In genomic region chr3:127521156-127521555, GRCm38 (mm10) we compare ENCODE assay signal across 13 mouse cellular contexts. TPM values are rescaled to one million over a fixed set of nuclear protein-coding genes. Genes with fewer than 3 reads are reported as not detected.
DNase-seq lines count a peak whose midpoint lies in the region; ATAC-seq and TF ChIP-seq lines count a peak whose summit lies in the region.
"Had no signal": no experiment of that assay in that cellular context is flagged by ENCODE, and none has a peak within 500 bp of the region (broad histone marks: within the 10 kb centered on the region; RNA-seq: fewer than 3 reads in every experiment).

No protein-coding gene starts in this region.

- H3K4me1 ChIP-seq in lung, embryonic 14.5 days (ENCODE audit: insufficient read depth) = no peaks in the 10 kb centered on the region
- peaks cover 10 to 23% of the 10 kb centered on the region in 2 experiments for H3K4me1 ChIP-seq in heart, embryonic 14.5 days (ENCODE audit: control insufficient read depth in 2 of 2, insufficient read depth in 2 of 2, low read length in 2 of 2)
- H3K4me1 ChIP-seq in neural tube, embryonic 15.5 days = no peaks in the 10 kb centered on the region
- no peaks in the 10 kb centered on the region for H3K4me1 ChIP-seq in midbrain, embryonic 14.5 days (ENCODE audit: control insufficient read depth, insufficient read depth, low read length)
- H3K4me1 ChIP-seq: embryonic facial prominence, embryonic 12.5 days had no signal

- WGBS in lung, embryonic 14.5 days = 34% methylated on average over 10 of the region's 10 CpGs
- 33% methylated on average over 10 of the region's 10 CpGs for WGBS in heart, embryonic 14.5 days
- WGBS in neural tube, embryonic 15.5 days = 85% methylated on average over 10 of the region's 10 CpGs
- WGBS in midbrain, embryonic 14.5 days = 90% methylated on average over 10 of the region's 10 CpGs

- H3K4me3 ChIP-seq in lung, embryonic 14.5 days (ENCODE audit: low read depth, low read length) = no peak overlapping the region
- H3K4me3 ChIP-seq in heart, embryonic 14.5 days (ENCODE audit: control insufficient read depth in 1 of 2, insufficient read depth in 1 of 2, low read depth in 1 of 2, low read length in 2 of 2) = no peak overlapping the region
- H3K4me3 ChIP-seq in neural tube, embryonic 15.5 days (replicated peaks) = no peak overlapping the region
- no peak overlapping the region for H3K4me3 ChIP-seq in midbrain, embryonic 14.5 days (replicated peaks; ENCODE audit: low read depth, low read length)
- H3K4me3 ChIP-seq: embryonic facial prominence, embryonic 12.5 days; forebrain, embryonic 13.5 days had no signal

- intact Hi-C loops in left cerebral cortex, postnatal 4 days (cut with DNase I) = no loop called here

- TF ChIP-seq CTCF in lung, embryonic 14.5 days (IDR thresholded peaks at IDR 0.05; ENCODE audit: low read depth) = 0 out of 2 replicates have a peak, but pooled peaks have one; percentile 25

- peak; percentile 71 for DNase-seq in lung, embryonic 14.5 days
- DNase-seq in lung, postnatal 36 days = no peak
- DNase-seq in NIH3T3 (ENCODE audit: low read depth) = peak; percentile 26
- DNase-seq in lung, postnatal 14 days = peak; percentile 8
- DNase-seq in left cerebral cortex, postnatal 4 days = no peak
- no peak for DNase-seq in midbrain, embryonic 14.5 days
- DNase-seq: adrenal gland, postnatal 14 days; cerebellum, postnatal 14 days had no signal

- ATAC-seq in lung, embryonic 14.5 days (ENCODE audit: insufficient read depth) = peak; percentile 90; the same call in 1 of the 2 replicates
- peak; percentile 72 for ATAC-seq in heart, embryonic 14.5 days (ENCODE audit: insufficient number of reproducible peaks, insufficient read depth, low FRiP score, low read depth)
- ATAC-seq in neural tube, embryonic 15.5 days (ENCODE audit: low FRiP score) = no peak
- ATAC-seq in midbrain, embryonic 14.5 days (ENCODE audit: low FRiP score, low TSS enrichment) = no peak
- ATAC-seq: forebrain, embryonic 13.5 days had no signal

- H3K9ac ChIP-seq in lung, embryonic 14.5 days = no peak overlapping the region
- H3K9ac ChIP-seq in heart, embryonic 14.5 days (ENCODE audit: low read length) = no peak overlapping the region
- H3K9ac ChIP-seq in neural tube, embryonic 15.5 days (replicated peaks) = no peak overlapping the region
- no peak overlapping the region for H3K9ac ChIP-seq in midbrain, embryonic 14.5 days (replicated peaks; ENCODE audit: low read length)
- H3K9ac ChIP-seq: embryonic facial prominence, embryonic 12.5 days; forebrain, embryonic 13.5 days; liver, embryonic 14.5 days had no signal

- no peaks in the 10 kb centered on the region for H3K9me3 ChIP-seq in lung, embryonic 14.5 days (ENCODE audit: low read depth, low read length)
- no peaks in the 10 kb centered on the region for H3K9me3 ChIP-seq in heart, embryonic 14.5 days (ENCODE audit: control insufficient read depth, low read length)
- H3K9me3 ChIP-seq in neural tube, embryonic 15.5 days (replicated peaks) = no peaks in the 10 kb centered on the region
- H3K9me3 ChIP-seq in midbrain, embryonic 14.5 days (ENCODE audit: control insufficient read depth, low read length) = no peaks in the 10 kb centered on the region
- H3K9me3 ChIP-seq: embryonic facial prominence, embryonic 12.5 days; forebrain, embryonic 13.5 days had no signal

- H3K36me3 ChIP-seq in lung, embryonic 14.5 days (ENCODE audit: insufficient read depth) = no peaks in the 10 kb centered on the region
- no peaks in the 10 kb centered on the region for H3K36me3 ChIP-seq in heart, embryonic 14.5 days (ENCODE audit: control insufficient read depth, insufficient read depth, low read length)
- no peaks in the 10 kb centered on the region for H3K36me3 ChIP-seq in neural tube, embryonic 15.5 days
- H3K36me3 ChIP-seq in midbrain, embryonic 14.5 days (ENCODE audit: control insufficient read depth, insufficient read depth, low read length) = no peaks in the 10 kb centered on the region
- H3K36me3 ChIP-seq: embryonic facial prominence, embryonic 12.5 days had no signal

- no peak overlapping the region; the same call in 1 of the 2 replicates for H3K27ac ChIP-seq in lung, embryonic 14.5 days (ENCODE audit: low read depth)
- H3K27ac ChIP-seq in heart, embryonic 14.5 days (replicated peaks in 1 of 2; ENCODE audit: control insufficient read depth in 1 of 2, insufficient read depth in 1 of 2, low read depth in 2 of 2, low read length in 2 of 2) = peak overlapping the region; percentile 77 to 78
- H3K27ac ChIP-seq in neural tube, embryonic 15.5 days (replicated peaks) = no peak overlapping the region
- H3K27ac ChIP-seq in midbrain, embryonic 14.5 days (replicated peaks; ENCODE audit: low read depth, low read length) = no peak overlapping the region
- H3K27ac ChIP-seq: embryonic facial prominence, embryonic 12.5 days; forebrain, embryonic 13.5 days; liver, embryonic 14.5 days had no signal

- no peak overlapping the region for H3K4me2 ChIP-seq in lung, embryonic 14.5 days
- 0 out of 2 replicates have a peak overlapping the region, but pooled peaks have one; percentile 1 for H3K4me2 ChIP-seq in heart, embryonic 14.5 days (ENCODE audit: low read length)
- H3K4me2 ChIP-seq in neural tube, embryonic 15.5 days = no peak overlapping the region
- no peak overlapping the region for H3K4me2 ChIP-seq in midbrain, embryonic 14.5 days (ENCODE audit: low read length)
- H3K4me2 ChIP-seq: embryonic facial prominence, embryonic 12.5 days; forebrain, embryonic 13.5 days had no signal

- H3K27me3 ChIP-seq in lung, embryonic 14.5 days (ENCODE audit: insufficient read depth, low read length) = no peaks in the 10 kb centered on the region
- H3K27me3 ChIP-seq in heart, embryonic 14.5 days (ENCODE audit: control insufficient read depth, insufficient read depth, low read length) = no peaks in the 10 kb centered on the region
- H3K27me3 ChIP-seq in neural tube, embryonic 15.5 days (replicated peaks) = no peaks in the 10 kb centered on the region
- H3K27me3 ChIP-seq in midbrain, embryonic 14.5 days (ENCODE audit: control insufficient read depth, insufficient read depth, low read length) = no peaks in the 10 kb centered on the region
- H3K27me3 ChIP-seq: embryonic facial prominence, embryonic 12.5 days; forebrain, embryonic 13.5 days had no signal

RNA-seq across cellular contexts. Expression of gene Ank2, which starts 22.0 kb away (rescaled TPM):
- polyA plus RNA-seq in lung, embryonic 14.5 days (2014; fragmentation: Nextera tagmentation; extraction: Ambion mirVana) = 15.9 and 19.6 TPM in 2 replicates
- 49.4 and 49.5 TPM in 2 replicates for polyA plus RNA-seq in heart, embryonic 14.5 days (2014; fragmentation: Nextera tagmentation; extraction: Ambion mirVana)
- polyA plus RNA-seq in neural tube, embryonic 15.5 days (2015; fragmentation: Nextera tagmentation; extraction: Ambion mirVana) = 136 and 166 TPM in 2 replicates
- total RNA-seq in left cerebral cortex, postnatal 4 days (2021) = 1,000 to 10,000 TPM in 1 of 2 experiments, 100 to 1,000 TPM in 1; 971 to 1,020 TPM
- 195 and 211 TPM in 2 replicates for polyA plus RNA-seq in midbrain, embryonic 14.5 days (2014; fragmentation: Nextera tagmentation; extraction: Ambion mirVana)

RNA-seq across cellular contexts. Expression of gene Larp7, which starts 32.0 kb away (rescaled TPM):
- 61.6 and 65.8 TPM in 2 replicates for polyA plus RNA-seq in lung, embryonic 14.5 days (2014; fragmentation: Nextera tagmentation; extraction: Ambion mirVana)
- 58.0 and 58.2 TPM in 2 replicates for polyA plus RNA-seq in heart, embryonic 14.5 days (2014; fragmentation: Nextera tagmentation; extraction: Ambion mirVana)
- polyA plus RNA-seq in neural tube, embryonic 15.5 days (2015; fragmentation: Nextera tagmentation; extraction: Ambion mirVana) = 26.9 and 35.6 TPM in 2 replicates
- 10 to 100 TPM; 21.8 to 23.0 TPM for total RNA-seq in left cerebral cortex, postnatal 4 days (2021)
- polyA plus RNA-seq in midbrain, embryonic 14.5 days (2014; fragmentation: Nextera tagmentation; extraction: Ambion mirVana) = 22.8 and 29.3 TPM in 2 replicates

RNA-seq across cellular contexts. Expression of gene Zgrf1, which starts 32.1 kb away (rescaled TPM):
- polyA plus RNA-seq in lung, embryonic 14.5 days (2014; fragmentation: Nextera tagmentation; extraction: Ambion mirVana) = 12.3 and 14.0 TPM in 2 replicates
- 8.8 and 9.5 TPM in 2 replicates for polyA plus RNA-seq in heart, embryonic 14.5 days (2014; fragmentation: Nextera tagmentation; extraction: Ambion mirVana)
- polyA plus RNA-seq in neural tube, embryonic 15.5 days (2015; fragmentation: Nextera tagmentation; extraction: Ambion mirVana) = 3.9 and 4.2 TPM in 2 replicates
- 1 to 10 TPM; 2.9 to 3.4 TPM for total RNA-seq in left cerebral cortex, postnatal 4 days (2021)
- polyA plus RNA-seq in midbrain, embryonic 14.5 days (2014; fragmentation: Nextera tagmentation; extraction: Ambion mirVana) = 2.9 and 3.9 TPM in 2 replicates

Comparison
In these comparisons a context has a peak if more than half of its experiments do, and no peak if none do; other contexts are left out.
1. DNase-seq: peak in lung, embryonic 14.5 days (single experiment), NIH3T3 (single experiment) and lung, postnatal 14 days (single experiment); none in lung, postnatal 36 days (single experiment), left cerebral cortex, postnatal 4 days (single experiment) and midbrain, embryonic 14.5 days (single experiment).
2. ATAC-seq: peak in lung, embryonic 14.5 days (single experiment) and heart, embryonic 14.5 days (single experiment); none in neural tube, embryonic 15.5 days (single experiment) and midbrain, embryonic 14.5 days (single experiment).
3. H3K27ac ChIP-seq: peak in heart, embryonic 14.5 days (2 of 2); none in lung, embryonic 14.5 days (single experiment), neural tube, embryonic 15.5 days (single experiment) and midbrain, embryonic 14.5 days (single experiment).